Mouse (Mus musculus) bone marrow, adult 2 months (tissue): ENCODE data around the gene Rnf145.

Source experiments
- CTCF ChIP-seq: fragments of 200-500 bp; IDR thresholded peaks from 2 replicates; pipeline ENCODE4 v1.5.1; 2011; ENCODE audit warnings: low read length, control low read depth; ENCODE audit not compliant: control insufficient read depth, insufficient read depth
- POLR2A ChIP-seq: fragments of 200-500 bp; IDR thresholded peaks from 2 replicates; pipeline ENCODE4 v1.6.1; 2011; ENCODE audit warnings: low read depth, mild to moderate bottlenecking, control low read depth, low read length, borderline replicate concordance; ENCODE audit not compliant: control insufficient read depth

DNA sequence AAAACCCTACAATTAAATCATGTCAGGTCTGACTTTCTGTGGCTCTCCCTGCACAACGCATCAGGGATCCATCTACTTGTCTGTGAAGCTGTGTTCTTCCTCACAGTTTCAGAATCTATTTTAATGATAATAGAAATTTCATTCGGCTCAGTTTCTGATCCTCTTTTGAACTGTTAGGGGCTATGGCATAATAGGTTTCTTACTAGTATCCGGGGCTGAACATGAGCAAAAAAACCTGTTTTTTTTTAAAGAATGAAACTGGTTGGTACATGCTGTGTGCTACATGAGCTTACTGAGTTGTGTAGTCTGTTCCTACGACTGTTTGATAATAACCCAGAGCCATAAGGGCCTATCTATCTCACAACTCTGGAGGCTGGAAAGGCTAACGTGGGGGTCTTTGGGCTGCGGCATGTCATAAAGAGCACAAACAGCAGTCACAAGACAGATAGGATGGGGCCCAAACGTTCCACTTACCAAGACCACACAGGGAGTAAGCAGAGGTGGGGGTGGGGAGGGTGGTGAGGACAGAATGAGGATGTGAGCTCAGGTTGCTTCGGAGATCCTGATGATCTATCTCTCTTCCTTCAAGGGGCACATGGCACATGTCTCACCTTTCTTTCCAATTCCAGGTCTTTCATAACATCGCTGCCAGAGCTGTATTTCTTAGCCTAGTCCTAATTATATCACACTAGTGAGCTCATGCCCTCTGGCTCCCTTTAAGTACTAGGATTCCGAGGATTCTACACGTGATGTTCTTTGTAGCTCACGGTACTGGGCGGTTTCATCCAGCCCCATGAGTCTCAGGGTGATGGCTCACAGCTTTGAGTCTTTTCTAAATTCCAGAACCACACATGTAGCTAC, 20.1 kb upstream of the Rnf145 start:
- no peak for TF ChIP-seq CTCF
- no peak for TF ChIP-seq POLR2A
